Mouse (Mus musculus) urinary bladder, adult 18-20 months (tissue): ENCODE measurements around the gene Lhx5.
A peak's percentile ranks its signal among the peaks of the same experiment; 100 is the strongest.

Experiments used
- DNase-seq, 2 experiments: peaks; one replicate each; pipeline ENCODE4 v3.0.0; 2022; ENCODE audit warnings: low spot score in 2 of 2, mixed read lengths in 2 of 2

Lhx5 gene

DNA sequence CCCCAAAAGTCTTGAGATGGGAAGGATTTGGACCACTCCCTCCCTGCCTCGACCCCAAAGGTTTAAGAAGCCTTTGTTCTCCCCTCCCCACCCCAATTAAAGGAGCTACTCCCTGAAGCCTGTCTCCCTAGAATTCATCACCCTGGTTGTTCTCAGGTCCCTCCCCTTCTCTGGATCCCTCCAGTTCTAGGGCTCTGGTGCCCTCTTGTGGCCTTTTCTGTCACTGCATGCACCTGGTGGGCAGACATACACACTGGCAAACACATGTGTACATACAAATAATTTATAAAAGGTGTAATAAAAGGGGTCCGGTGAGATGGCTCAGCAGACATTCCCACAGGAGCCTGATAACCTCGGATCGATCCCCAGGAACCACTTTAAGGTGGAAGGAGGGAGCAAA, 32.8 kb downstream of the Lhx5 start:
- no peak for DNase-seq

- peak in 1 of 2 experiments; percentile 26 for DNase-seq
Measured at GRCm38 (mm10) chr5:120465062-120465461, 33.6 kb downstream of the Lhx5 start.

GRCm38 (mm10) chr5:120465860-120466259, 34.4 kb downstream of the Lhx5 start:
- DNase-seq: peak in 1 of 2 experiments; percentile 31

DNA sequence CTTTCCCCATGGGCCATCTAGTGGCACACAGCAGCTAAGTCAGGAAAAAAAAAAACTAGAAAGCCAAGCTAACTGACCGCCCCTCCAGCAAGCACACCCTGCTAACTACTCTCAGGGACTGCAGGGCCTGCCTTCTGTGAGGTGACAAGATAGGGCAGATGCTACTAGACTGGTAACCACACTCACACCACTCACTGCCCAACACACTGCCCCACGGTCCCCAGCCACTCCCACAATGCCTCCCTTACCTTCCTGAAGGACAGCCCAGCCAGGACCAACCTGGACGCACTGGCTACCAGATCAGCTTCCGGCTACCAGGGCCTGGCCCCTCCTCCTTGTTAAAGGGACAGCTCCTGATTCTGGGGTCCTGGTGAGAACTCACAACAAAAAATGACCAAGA, 35.5 kb downstream of the Lhx5 start:
- DNase-seq: no peak

GRCm38 (mm10) chr5:120468336-120468735, 36.8 kb downstream of the Lhx5 start:
- DNase-seq: no peak

DNA sequence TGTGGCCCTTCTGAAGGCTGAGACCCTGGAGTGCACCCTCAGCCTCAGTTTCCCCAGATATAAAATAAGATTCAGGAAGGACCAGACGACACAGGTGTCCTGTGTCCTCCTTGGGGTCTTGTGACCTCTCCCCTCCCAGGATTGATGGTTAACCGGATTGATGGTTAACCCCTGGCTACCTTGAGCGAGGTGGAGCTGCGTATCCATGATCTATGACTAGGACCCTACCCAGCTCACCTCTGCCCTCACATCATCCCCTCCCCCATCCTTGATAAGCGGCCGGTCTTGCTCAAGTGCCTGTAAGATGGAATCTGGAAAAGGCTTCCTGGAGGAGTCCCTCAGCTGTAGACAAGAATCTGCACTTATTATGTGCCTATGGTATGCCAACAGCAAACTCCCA, 37.3 kb downstream of the Lhx5 start:
- DNase-seq: no peak

GRCm38 (mm10) chr5:120471538-120471937, 40.0 kb downstream of the Lhx5 start:
- DNase-seq: no peak

- no peak for DNase-seq
Measured at GRCm38 (mm10) chr5:120472770-120473169, 41.3 kb downstream of the Lhx5 start, which contains the start of gene Sdsl. Sdsl (minus strand) TSS chr5:120472810.

DNA sequence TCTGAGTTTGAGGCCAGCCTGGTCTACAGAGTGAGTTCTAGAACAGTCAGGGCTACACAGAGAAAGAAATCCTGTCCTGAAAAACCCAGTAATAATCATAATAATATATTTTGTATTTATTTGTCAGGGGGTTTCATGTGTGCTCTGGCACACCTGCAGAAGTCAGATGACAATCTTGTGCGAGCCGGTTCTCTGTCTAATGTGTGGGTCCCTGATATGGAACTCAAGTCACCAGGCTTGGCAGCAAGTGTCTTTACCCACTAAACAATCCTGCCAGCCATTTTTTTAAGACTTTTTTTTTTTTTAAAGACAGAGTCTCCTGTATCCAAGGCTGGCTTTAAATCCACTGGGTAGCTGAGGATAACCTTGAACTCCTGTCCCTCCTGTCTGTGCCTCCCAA, 41.9 kb downstream of the Lhx5 start:
- no peak for DNase-seq

- no peak for DNase-seq
Measured at GRCm38 (mm10) chr5:120475861-120476260, 44.4 kb downstream of the Lhx5 start.

DNA sequence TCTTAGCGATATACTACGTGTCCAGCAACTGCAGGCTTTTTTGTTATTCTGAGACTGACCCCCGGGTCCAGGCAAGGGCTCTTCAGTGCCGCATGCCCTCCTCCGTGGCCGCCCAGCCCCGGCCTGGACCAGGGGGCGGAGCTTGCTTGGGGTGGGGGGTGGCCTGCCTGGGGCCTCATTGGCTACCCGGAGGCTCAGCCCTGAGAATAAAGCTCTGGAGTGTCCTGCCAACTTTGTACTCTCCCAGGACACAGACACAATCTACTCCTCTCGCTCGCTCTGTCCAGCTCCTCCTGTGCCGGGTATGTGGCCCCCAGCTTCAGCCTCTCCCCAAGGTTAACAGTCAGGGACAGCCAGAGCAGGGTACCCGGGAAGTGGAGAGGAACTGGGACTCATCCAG, 44.8 kb downstream of the Lhx5 start, which contains the start of gene Sds:
TSS of gene Sds (plus strand) at position 231 of the 400 bp plus-strand sequence.
- no peak for DNase-seq

DNA sequence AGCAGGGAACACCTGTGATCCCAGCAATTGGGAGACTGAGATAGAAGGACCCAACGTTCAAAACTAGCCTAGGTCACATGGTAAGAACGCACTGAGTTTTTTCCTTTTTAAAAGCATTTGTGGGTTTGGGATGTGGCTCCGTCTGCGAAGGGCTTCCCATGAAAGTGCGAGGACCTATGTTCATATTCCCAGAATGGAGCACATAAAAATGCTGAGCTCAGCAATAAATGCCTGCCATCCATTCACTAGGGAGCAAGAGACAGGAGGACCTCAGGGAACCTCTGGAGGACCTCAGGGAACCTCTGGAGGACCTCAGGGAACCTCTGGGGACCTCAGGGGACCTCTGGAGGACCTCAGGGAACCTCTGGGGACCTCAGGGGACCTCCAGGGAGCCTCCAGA, 46.5 kb downstream of the Lhx5 start:
- no peak for DNase-seq

DNA sequence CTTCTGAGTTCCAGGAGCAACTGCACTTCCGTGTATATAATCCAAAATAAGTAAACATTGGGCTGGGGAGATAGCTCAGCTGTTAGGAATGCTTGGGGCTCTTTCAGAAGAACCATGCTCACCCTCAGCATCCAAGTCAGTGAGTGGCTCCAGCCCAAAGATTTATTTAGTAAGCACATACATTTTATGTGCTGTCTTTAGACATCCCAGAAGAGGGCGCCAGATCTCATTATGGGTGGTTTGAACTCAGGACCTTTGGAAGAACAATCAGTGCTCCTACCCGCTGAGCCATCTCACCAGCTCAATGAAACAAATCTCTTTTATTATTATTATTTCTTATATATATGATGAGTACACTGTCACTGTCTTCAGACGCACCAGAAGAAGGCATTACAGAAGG, 48.0 kb downstream of the Lhx5 start:
- DNase-seq: no peak

DNA sequence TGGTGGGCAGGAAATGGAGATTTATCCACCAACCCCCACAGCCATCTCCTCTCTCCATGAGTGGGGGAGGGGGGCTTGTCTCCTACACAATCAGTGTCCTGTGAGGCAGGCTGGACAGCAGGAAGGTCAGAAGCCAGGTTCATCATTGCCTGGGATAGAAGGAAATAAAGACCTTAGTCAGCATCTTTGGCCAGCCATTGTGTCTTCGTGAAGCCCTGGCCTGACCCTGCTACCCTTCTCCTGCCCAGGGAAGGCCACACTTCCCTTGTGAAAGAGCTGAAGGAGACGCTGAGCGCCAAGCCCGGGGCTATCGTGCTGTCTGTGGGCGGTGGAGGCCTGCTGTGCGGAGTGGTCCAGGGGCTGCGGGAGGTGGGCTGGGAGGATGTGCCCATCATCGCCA, 49.7 kb downstream of the Lhx5 start:
- no peak for DNase-seq

GRCm38 (mm10) chr5:120483399-120483798, 51.9 kb downstream of the Lhx5 start:
- no peak for DNase-seq

GRCm38 (mm10) chr5:120487844-120488243, 56.3 kb downstream of the Lhx5 start:
- no peak for DNase-seq

- no peak for DNase-seq
Measured at GRCm38 (mm10) chr5:120490679-120491192, 59.2 kb downstream of the Lhx5 start.
